Mouse (Mus musculus): Measurements from ENCODE around the gene Slc6a6. TPM values are rescaled to one million over a fixed set of nuclear protein-coding genes. Genes with fewer than 3 reads are reported as not detected.
A peak's percentile ranks its signal among the peaks of the same experiment; 100 is the strongest.

Slc6a6 gene
- polyA plus RNA-seq, 1 experiment from 2014 or later = 72.4 TPM

GRCm38 (mm10) chr6:91706072-91706776 lies 22.4 kb downstream of the Slc6a6 start:
- Histone ChIP-seq H3K4me3 (no peak overlapping the region), H3K27me3 (replicated peaks) (no peaks in the 10 kb centered on the region), H3K9ac (no peak overlapping the region), H3K4me1 (0 out of 2 replicates have a peak, but pooled peaks cover 3% of the 10 kb centered on the region), H3K36me3 (peaks cover 51% of the 10 kb centered on the region), H3K27ac (no peak overlapping the region), H3K4me2 (replicated peaks) (no peak overlapping the region), H3K9me3 (no peaks in the 10 kb centered on the region)
- no peak for ATAC-seq (ENCODE audit: low FRiP score, low read depth)
- WGBS = 80% methylated on average over 13 of the region's 13 CpGs

- no peak for ATAC-seq (ENCODE audit: low FRiP score, low read depth)
- H3K27me3 ChIP-seq (replicated peaks) = no peaks in the 10 kb centered on the region
- H3K4me1 ChIP-seq = peaks cover 14% of the 10 kb centered on the region
- H3K9me3 ChIP-seq = no peaks in the 10 kb centered on the region
- no peak overlapping the region for H3K27ac ChIP-seq
- no peak overlapping the region for H3K4me2 ChIP-seq (replicated peaks)
- peaks cover 55% of the 10 kb centered on the region for H3K36me3 ChIP-seq
- WGBS = 84% methylated on average over 8 of the region's 8 CpGs
- H3K9ac ChIP-seq = no peak overlapping the region
- H3K4me3 ChIP-seq = no peak overlapping the region
Measured at GRCm38 (mm10) chr6:91707276-91707885, 23.5 kb downstream of the Slc6a6 start.

- H3K9ac ChIP-seq = no peak overlapping the region
- no peak for ATAC-seq (ENCODE audit: low FRiP score, low read depth)
- no peaks in the 10 kb centered on the region for H3K9me3 ChIP-seq
- peaks cover 20% of the 10 kb centered on the region for H3K4me1 ChIP-seq
- 90% methylated on average over 11 of the region's 11 CpGs for WGBS
- no peak overlapping the region for H3K4me3 ChIP-seq
- no peak overlapping the region for H3K27ac ChIP-seq
- peaks cover 48% of the 10 kb centered on the region for H3K36me3 ChIP-seq
- no peak overlapping the region for H3K4me2 ChIP-seq (replicated peaks)
- no peaks in the 10 kb centered on the region for H3K27me3 ChIP-seq (replicated peaks)
Measured at GRCm38 (mm10) chr6:91707886-91708564, 24.2 kb downstream of the Slc6a6 start.

- Histone ChIP-seq H3K27me3 (replicated peaks) (no peaks in the 10 kb centered on the region), H3K4me3 (no peak overlapping the region), H3K4me1 (peaks cover 29% of the 10 kb centered on the region), H3K4me2 (replicated peaks) (no peak overlapping the region), H3K9me3 (no peaks in the 10 kb centered on the region), H3K27ac (no peak overlapping the region), H3K9ac (no peak overlapping the region), H3K36me3 (peaks cover 40% of the 10 kb centered on the region)
- no peak for ATAC-seq (ENCODE audit: low FRiP score, low read depth)
- WGBS = 88% methylated on average over 2 of the region's 2 CpGs
Measured at GRCm38 (mm10) chr6:91708919-91709318, 25.1 kb downstream of the Slc6a6 start.

GRCm38 (mm10) chr6:91710345-91710930 lies 26.6 kb downstream of the Slc6a6 start:
- peaks cover 29% of the 10 kb centered on the region for H3K4me1 ChIP-seq

GRCm38 (mm10) chr6:91712097-91712854 lies 28.4 kb downstream of the Slc6a6 start:
- WGBS = 11% methylated on average over 4 of the region's 4 CpGs

More at GRCm38 (mm10) chr6:91710345-91710930, 26.6 kb downstream of the Slc6a6 start:
- Histone ChIP-seq H3K27ac (no peak overlapping the region), H3K9ac (no peak overlapping the region), H3K9me3 (no peaks in the 10 kb centered on the region), H3K4me2 (replicated peaks) (no peak overlapping the region), H3K36me3 (peaks cover 37% of the 10 kb centered on the region), H3K4me3 (no peak overlapping the region), H3K27me3 (replicated peaks) (no peaks in the 10 kb centered on the region)
- ATAC-seq (ENCODE audit: low FRiP score, low read depth) = no peak
- WGBS = 38% methylated on average over 6 of the region's 6 CpGs

GRCm38 (mm10) chr6:91712855-91713331 lies 29.0 kb downstream of the Slc6a6 start:
- peak; percentile 66; the same call in 1 of the 2 replicates for ATAC-seq (ENCODE audit: low FRiP score, low read depth)
- Histone ChIP-seq H3K36me3 (peaks cover 28% of the 10 kb centered on the region), H3K9ac (0 out of 2 replicates have a peak overlapping the region, but pooled peaks have one; percentile 13), H3K9me3 (no peaks in the 10 kb centered on the region), H3K27ac (peak overlapping the region; percentile 57), H3K4me1 (peaks cover 30% of the 10 kb centered on the region), H3K4me2 (replicated peaks) (peak overlapping the region; percentile 22; the same call in 1 of the 2 replicates), H3K4me3 (no peak overlapping the region), H3K27me3 (replicated peaks) (no peaks in the 10 kb centered on the region)
- 9% methylated on average over 10 of the region's 10 CpGs for WGBS

More at GRCm38 (mm10) chr6:91712097-91712854, 28.4 kb downstream of the Slc6a6 start:
- H3K27ac ChIP-seq = peak overlapping the region; percentile 57
- H3K27me3 ChIP-seq (replicated peaks) = no peaks in the 10 kb centered on the region
- no peak overlapping the region for H3K4me3 ChIP-seq
- ATAC-seq (ENCODE audit: low FRiP score, low read depth) = no peak; the same call in 1 of the 2 replicates
- H3K36me3 ChIP-seq = peaks cover 29% of the 10 kb centered on the region
- H3K4me2 ChIP-seq (replicated peaks) = no peak overlapping the region
- H3K4me1 ChIP-seq = peaks cover 29% of the 10 kb centered on the region
- H3K9me3 ChIP-seq = no peaks in the 10 kb centered on the region
- H3K9ac ChIP-seq = peak overlapping the region; percentile 29; the same call in 1 of the 2 replicates

GRCm38 (mm10) chr6:91713370-91713896 lies 29.6 kb downstream of the Slc6a6 start:
- Histone ChIP-seq H3K4me3 (no peak overlapping the region), H3K4me2 (replicated peaks) (peak overlapping the region; percentile 22; the same call in 1 of the 2 replicates), H3K27me3 (replicated peaks) (no peaks in the 10 kb centered on the region), H3K9ac (no peak overlapping the region), H3K9me3 (no peaks in the 10 kb centered on the region), H3K36me3 (peaks cover 22% of the 10 kb centered on the region), H3K27ac (peak overlapping the region; percentile 57; the same call in 1 of the 2 replicates), H3K4me1 (peaks cover 32% of the 10 kb centered on the region)
- WGBS = 0% methylated on average over 5 of the region's 5 CpGs
- 0 out of 2 replicates have a peak, but pooled peaks have one; percentile 32 for ATAC-seq (ENCODE audit: low FRiP score, low read depth)

- 85% methylated on average over 8 of the region's 8 CpGs for WGBS
Measured at GRCm38 (mm10) chr6:91715023-91715422, 31.2 kb downstream of the Slc6a6 start.

GRCm38 (mm10) chr6:91715988-91716810 lies 32.3 kb downstream of the Slc6a6 start:
- H3K4me2 ChIP-seq (replicated peaks) = no peak overlapping the region
- H3K9me3 ChIP-seq = no peaks in the 10 kb centered on the region
- H3K4me1 ChIP-seq = peaks cover 60% of the 10 kb centered on the region
- no peak overlapping the region for H3K9ac ChIP-seq
- no peaks in the 10 kb centered on the region for H3K27me3 ChIP-seq (replicated peaks)
- 82% methylated on average over 6 of the region's 6 CpGs for WGBS
- no peak overlapping the region for H3K4me3 ChIP-seq
- no peak for ATAC-seq (ENCODE audit: low FRiP score, low read depth)
- no peak overlapping the region for H3K27ac ChIP-seq
- H3K36me3 ChIP-seq = peaks cover 15% of the 10 kb centered on the region

More at GRCm38 (mm10) chr6:91715023-91715422, 31.2 kb downstream of the Slc6a6 start:
- Histone ChIP-seq H3K4me2 (replicated peaks) (no peak overlapping the region), H3K27me3 (replicated peaks) (no peaks in the 10 kb centered on the region), H3K4me3 (no peak overlapping the region), H3K9me3 (no peaks in the 10 kb centered on the region), H3K36me3 (peaks cover 17% of the 10 kb centered on the region), H3K4me1 (peaks cover 48% of the 10 kb centered on the region), H3K9ac (no peak overlapping the region), H3K27ac (no peak overlapping the region)
- no peak for ATAC-seq (ENCODE audit: low FRiP score, low read depth)

Data from neural tube, embryonic 12.5 days (tissue).